Mouse (Mus musculus) embryonic facial prominence, embryonic 10.5 days (tissue): ENCODE results near the gene Necap2. TPM values are rescaled to one million over a fixed set of nuclear protein-coding genes. Genes with fewer than 3 reads are reported as not detected.

ENCODE experiments used
- DNase-seq: peaks from one replicate; pipeline ENCODE4 v3.0.0-alpha.2; 2017; ENCODE audit warnings: low spot score
- H3K27ac ChIP-seq: fragments of 300-500 bp; sonication (generic); replicated peaks from 2 replicates; pipeline ENCODE4 v1.5.1; 2016; ENCODE audit warnings: mild to moderate bottlenecking
- H3K27me3 ChIP-seq: fragments of 300-500 bp; sonication (generic); replicated peaks from 2 replicates; pipeline ENCODE4 v1.6.1; 2016; ENCODE audit warnings: low read depth, mild to moderate bottlenecking; ENCODE audit not compliant: poor library complexity, severe bottlenecking
- H3K36me3 ChIP-seq: fragments of 300-500 bp; sonication (generic); replicated peaks from 2 replicates; pipeline ENCODE4 v1.6.1; 2016; ENCODE audit warnings: mild to moderate bottlenecking, moderate library complexity
- H3K4me1 ChIP-seq: fragments of 300-500 bp; sonication (generic); 2 replicates; pipeline ENCODE4 v1.6.1; 2016
- H3K4me3 ChIP-seq: fragments of 300-500 bp; sonication (generic); 2 replicates; pipeline ENCODE4 v1.5.1; 2016; ENCODE audit warnings: mild to moderate bottlenecking, moderate library complexity
- H3K9me3 ChIP-seq: fragments of 300-500 bp; sonication (generic); 2 replicates; pipeline ENCODE4 v1.6.1; 2016; ENCODE audit warnings: mild to moderate bottlenecking
- WGBS: fragments of 180-500 bp; shearing (Covaris S2); methylation state at CpG from one replicate; pipeline ENCODE4 v1.1.7; 2016; 5-methylcytosine and 5-hydroxymethylcytosine counted together
- polyA plus RNA-seq: library from polyadenylated mRNA; unstranded; fragments of >200 nt; fragmentation: Nextera tagmentation; extraction: Ambion mirVana; gene quantifications from 2 replicates; pipeline ENCODE4 v1.2.1, GENCODE M21; 2016

Necap2 gene
- polyA plus RNA-seq, 1 experiment from 2014 or later: 69.4 TPM

GRCm38 (mm10) chr4:141068655-141069054, 9.5 kb downstream of the Necap2 start:
- Histone ChIP-seq H3K36me3 (peaks cover 84% of the 10 kb centered on the region), H3K4me1 (no peaks in the 10 kb centered on the region), H3K27ac (no peak overlapping the region), H3K9me3 (no peaks in the 10 kb centered on the region), H3K4me3 (no peak overlapping the region), H3K27me3 (no peaks in the 10 kb centered on the region)
- no peak for DNase-seq
- 91% methylated on average over 8 of the region's 8 CpGs for WGBS

DNA sequence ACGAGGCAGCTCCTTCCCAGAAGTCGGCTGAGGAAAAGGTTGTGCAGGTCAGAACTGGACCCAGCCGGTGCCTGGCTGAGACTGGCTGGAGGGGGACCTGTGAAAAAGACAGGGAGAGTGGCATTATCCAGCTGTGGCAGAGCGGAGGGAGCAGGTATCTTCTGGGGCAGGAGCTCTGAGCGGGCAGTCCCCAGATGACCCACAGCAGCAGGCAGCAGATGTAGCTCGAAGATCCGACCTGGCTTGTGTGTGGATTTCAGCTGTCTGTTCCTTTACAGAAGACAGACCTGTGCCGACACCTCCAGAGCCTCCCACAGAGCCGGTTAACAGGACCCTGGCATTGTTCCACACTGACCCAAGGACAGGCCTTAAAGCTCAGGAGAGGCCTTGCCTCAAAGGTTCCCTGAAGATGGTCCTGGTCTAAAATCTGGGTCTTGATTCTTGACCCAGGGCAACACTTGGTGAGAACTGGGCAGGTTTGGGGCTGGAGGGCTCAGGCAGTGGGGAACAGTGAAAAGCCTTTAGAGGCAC, 10.6 kb downstream of the Necap2 start:
- Histone ChIP-seq H3K27ac (no peak overlapping the region), H3K9me3 (no peaks in the 10 kb centered on the region), H3K36me3 (peaks cover 73% of the 10 kb centered on the region), H3K27me3 (no peaks in the 10 kb centered on the region), H3K4me3 (no peak overlapping the region), H3K4me1 (no peaks in the 10 kb centered on the region)
- WGBS: 87% methylated on average over 9 of the region's 9 CpGs
- no peak for DNase-seq

- 89% methylated on average over 12 of the region's 12 CpGs for WGBS
- peaks cover 66% of the 10 kb centered on the region for H3K36me3 ChIP-seq
These were observed 11.2 kb downstream of the Necap2 start for GRCm38 (mm10) chr4:141066709-141067515.

GRCm38 (mm10) chr4:141065123-141065522, 13.0 kb downstream of the Necap2 start:
- WGBS: 5% methylated on average over 8 of the region's 8 CpGs
- peak; percentile 86 for DNase-seq
- H3K27ac ChIP-seq: no peak overlapping the region
- no peaks in the 10 kb centered on the region for H3K27me3 ChIP-seq
- no peaks in the 10 kb centered on the region for H3K9me3 ChIP-seq
- H3K4me3 ChIP-seq: no peak overlapping the region
- H3K36me3 ChIP-seq: peaks cover 48% of the 10 kb centered on the region
- peaks cover 12% of the 10 kb centered on the region for H3K4me1 ChIP-seq

More at GRCm38 (mm10) chr4:141066709-141067515, 11.2 kb downstream of the Necap2 start:
- Histone ChIP-seq H3K9me3 (no peaks in the 10 kb centered on the region), H3K27me3 (no peaks in the 10 kb centered on the region), H3K27ac (no peak overlapping the region), H3K4me3 (no peak overlapping the region), H3K4me1 (no peaks in the 10 kb centered on the region)
- no peak for DNase-seq

DNA sequence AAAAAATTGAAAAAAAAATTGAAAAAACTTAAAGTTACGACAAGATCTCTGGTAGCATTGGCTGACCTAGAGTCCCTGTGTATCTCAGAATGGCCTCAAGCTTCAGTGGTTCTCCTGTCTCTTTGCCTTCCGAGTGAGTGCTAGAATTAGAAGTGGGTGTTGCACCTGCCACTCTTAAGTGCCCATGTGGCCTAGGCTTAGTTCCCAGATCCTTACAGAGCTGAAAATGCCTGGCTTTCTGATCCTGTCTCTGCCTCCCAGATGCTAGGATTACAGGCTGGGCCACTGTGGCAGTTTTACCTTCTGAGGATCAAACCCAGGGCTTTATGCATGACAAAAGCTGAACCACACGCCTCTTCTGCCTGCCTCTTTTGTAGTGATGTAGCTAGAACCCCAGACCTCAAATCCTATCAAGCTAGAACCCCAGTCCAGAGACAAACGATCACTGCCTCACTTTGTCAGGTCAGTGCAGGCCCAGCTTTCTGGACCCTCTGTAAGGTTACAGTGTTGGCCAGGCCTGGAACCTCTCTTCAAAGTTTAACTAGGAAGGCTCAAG, 14.0 kb downstream of the Necap2 start:
- H3K4me1 ChIP-seq: peaks cover 20% of the 10 kb centered on the region
- H3K27ac ChIP-seq: no peak overlapping the region
- 85% methylated on average over 4 of the region's 4 CpGs for WGBS
- peaks cover 39% of the 10 kb centered on the region for H3K36me3 ChIP-seq
- H3K9me3 ChIP-seq: no peaks in the 10 kb centered on the region
- no peak overlapping the region for H3K4me3 ChIP-seq
- DNase-seq: no peak
- H3K27me3 ChIP-seq: no peaks in the 10 kb centered on the region

DNA sequence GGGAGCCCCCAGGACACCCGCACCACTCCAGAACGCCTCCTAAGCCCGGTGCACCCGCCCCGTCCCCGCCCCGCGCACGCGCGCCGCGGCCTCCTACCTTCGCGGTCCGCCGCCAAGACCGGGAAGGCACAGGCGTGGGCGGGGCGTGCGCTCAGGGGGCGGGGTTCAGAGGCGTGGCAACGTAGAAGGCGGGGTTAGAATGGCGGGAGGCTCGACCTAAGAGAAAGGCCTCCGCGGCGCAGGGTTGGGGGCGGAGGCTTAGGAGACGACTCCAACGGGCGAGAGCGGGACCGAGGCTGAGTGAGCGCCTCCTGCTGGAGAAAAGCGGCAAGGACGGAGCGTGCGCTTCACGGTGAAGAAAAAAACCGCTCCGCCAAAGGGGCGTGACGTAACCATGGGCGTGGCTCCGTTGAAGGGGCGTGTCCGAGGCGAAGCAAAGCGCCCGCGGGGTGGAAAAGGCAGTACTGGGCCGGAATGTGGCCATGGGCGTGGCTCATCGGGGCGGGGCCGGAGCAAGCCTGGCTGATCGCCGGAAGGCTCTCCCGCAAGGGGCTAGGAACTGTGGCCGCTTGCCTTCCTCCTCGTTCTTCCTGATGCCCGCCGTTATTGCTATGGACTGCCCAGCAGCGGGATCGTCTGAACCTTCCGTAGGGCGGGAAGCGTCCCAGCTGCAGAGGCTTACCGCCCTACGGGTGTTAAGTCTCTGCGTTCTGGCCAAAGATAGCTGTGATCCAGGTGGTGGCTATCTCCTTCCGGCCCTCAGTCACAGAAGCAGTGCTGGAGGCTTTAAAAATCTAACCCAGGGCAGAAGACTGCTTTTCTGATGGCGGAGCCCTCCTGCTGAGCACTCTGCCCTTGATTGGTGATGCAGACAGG, 17.5 kb downstream of the Necap2 start, which contains the start of gene Crocc:
Gene Crocc (minus strand): TSS at position 125 of the 876 bp plus-strand sequence.
- Histone ChIP-seq H3K4me3 (peak within 1 kb of the TSS; percentile 69), H3K27ac (peak within 1 kb of the TSS; percentile 97), H3K27me3 (no peaks in the 10 kb centered on the region), H3K9me3 (no peaks in the 10 kb centered on the region), H3K36me3 (peaks cover 28% of the 10 kb centered on the region), H3K4me1 (peaks cover 26% of the 10 kb centered on the region)
- under 1% methylated on average over 77 of the region's 77 CpGs for WGBS
- DNase-seq: peak; percentile 100

GRCm38 (mm10) chr4:141059616-141060425, 18.3 kb downstream of the Necap2 start:
- Histone ChIP-seq H3K36me3 (peaks cover 33% of the 10 kb centered on the region), H3K4me1 (peaks cover 26% of the 10 kb centered on the region), H3K27ac (peak overlapping the region; percentile 97), H3K9me3 (no peaks in the 10 kb centered on the region), H3K4me3 (peak overlapping the region; percentile 69), H3K27me3 (no peaks in the 10 kb centered on the region)
- WGBS: 1% methylated on average over 32 of the region's 32 CpGs
- DNase-seq: peak; percentile 35

DNA sequence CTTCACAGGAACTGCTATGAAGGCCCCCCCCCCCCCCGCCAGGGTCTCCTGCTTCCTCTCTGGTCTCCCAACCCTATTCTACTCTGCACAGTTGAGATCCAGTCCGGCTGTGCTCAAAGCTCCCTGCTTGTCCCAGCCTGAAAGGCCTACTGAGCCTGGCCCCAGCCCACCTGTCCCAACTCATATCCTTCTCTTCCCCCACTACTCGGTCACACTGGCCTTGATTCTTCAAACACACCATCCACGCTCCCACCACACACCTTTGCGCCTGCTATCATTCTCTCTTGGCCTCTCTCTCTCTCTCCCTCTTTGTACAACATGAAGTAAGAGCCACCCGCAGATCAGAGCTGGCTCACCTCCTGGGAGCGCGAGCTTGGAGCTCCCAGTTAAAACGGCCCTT, 19.3 kb downstream of the Necap2 start:
- peaks cover 42% of the 10 kb centered on the region for H3K36me3 ChIP-seq
- peak overlapping the region; percentile 69 for H3K4me3 ChIP-seq
- peaks cover 33% of the 10 kb centered on the region for H3K4me1 ChIP-seq
- H3K9me3 ChIP-seq: no peaks in the 10 kb centered on the region
- H3K27ac ChIP-seq: peak overlapping the region; percentile 41
- no peaks in the 10 kb centered on the region for H3K27me3 ChIP-seq
- 81% methylated on average over 9 of the region's 9 CpGs for WGBS
- DNase-seq: no peak

DNA sequence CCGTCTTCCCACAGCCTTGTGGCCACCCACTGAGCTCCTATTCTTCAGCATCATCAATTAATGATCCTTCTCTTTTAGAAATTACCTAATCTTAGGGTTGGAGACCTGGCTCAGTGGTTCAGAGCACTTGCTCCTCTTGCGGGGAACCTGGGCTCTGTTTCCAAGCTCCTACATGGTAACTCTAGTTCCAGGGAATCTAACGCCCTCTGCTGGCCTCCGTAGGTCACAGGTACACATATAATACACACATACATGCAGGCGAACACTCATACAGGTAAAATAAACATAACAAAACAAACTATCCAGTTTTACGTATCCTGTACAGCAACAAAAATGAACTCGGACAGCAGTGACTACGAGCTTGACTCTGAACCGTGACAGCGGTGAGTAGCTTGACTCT, 21.2 kb downstream of the Necap2 start:
- H3K4me1 ChIP-seq: peaks cover 49% of the 10 kb centered on the region
- H3K9me3 ChIP-seq: no peaks in the 10 kb centered on the region
- no peak for DNase-seq
- no peak overlapping the region for H3K4me3 ChIP-seq
- H3K27me3 ChIP-seq: no peaks in the 10 kb centered on the region
- WGBS: 96% methylated on average over 10 of the region's 10 CpGs
- peaks cover 52% of the 10 kb centered on the region for H3K36me3 ChIP-seq
- no peak overlapping the region for H3K27ac ChIP-seq

DNA sequence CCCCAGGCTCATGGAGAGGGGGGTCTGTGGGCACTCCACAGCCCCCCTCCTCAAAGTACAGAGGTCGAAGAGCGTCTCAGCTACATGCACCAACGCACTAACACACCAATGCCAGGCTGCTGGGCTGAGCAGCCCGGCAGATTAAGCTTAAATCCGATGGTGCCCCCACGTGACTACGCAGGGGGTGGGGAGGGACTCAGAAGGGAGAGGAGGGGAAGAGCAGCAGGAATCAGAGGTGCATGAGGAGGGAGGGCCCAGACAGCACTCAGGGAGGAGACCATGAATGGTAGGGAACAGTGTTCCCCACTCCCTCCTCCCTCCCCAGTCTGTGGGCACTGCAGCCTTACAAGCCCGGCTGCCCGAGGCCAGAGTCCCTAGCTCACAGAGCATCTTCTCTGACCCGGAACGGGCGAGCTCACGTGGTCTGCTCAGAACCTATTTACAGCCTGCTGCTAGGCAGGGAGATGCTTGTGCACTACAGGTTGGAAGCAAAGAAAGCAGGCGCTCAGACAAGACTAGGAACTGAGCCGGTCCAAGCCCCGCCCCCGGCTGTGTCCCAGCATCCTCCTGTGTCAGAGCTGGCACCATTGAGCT, 24.5 kb downstream of the Necap2 start:
- peak; percentile 64 for DNase-seq
- peak overlapping the region; percentile 79 for H3K27ac ChIP-seq
- whole genome bisulfite sequencing: 17% methylated on average over 17 of the region's 17 CpGs
- peak overlapping the region; percentile 41 for H3K4me3 ChIP-seq
- no peaks in the 10 kb centered on the region for H3K27me3 ChIP-seq
- H3K9me3 ChIP-seq: no peaks in the 10 kb centered on the region
- H3K36me3 ChIP-seq: peaks cover 79% of the 10 kb centered on the region
- peaks cover 48% of the 10 kb centered on the region for H3K4me1 ChIP-seq

- peak overlapping the region; percentile 41 for H3K4me3 ChIP-seq
- H3K4me1 ChIP-seq: peaks cover 52% of the 10 kb centered on the region
- no peak for DNase-seq
- no peaks in the 10 kb centered on the region for H3K27me3 ChIP-seq
- H3K36me3 ChIP-seq: peaks cover 84% of the 10 kb centered on the region
- peak overlapping the region; percentile 79 for H3K27ac ChIP-seq
- 39% methylated on average over 8 of the region's 8 CpGs for WGBS
- no peaks in the 10 kb centered on the region for H3K9me3 ChIP-seq
These were observed 25.0 kb downstream of the Necap2 start for GRCm38 (mm10) chr4:141053138-141053537.
